Mouse (Mus musculus) forebrain, embryonic 15.5 days (tissue): ENCODE measurements around the gene Fam71e2. TPM values are rescaled to one million over a fixed set of nuclear protein-coding genes. Genes with fewer than 3 reads are reported as not detected.
"Not testable (repeated sequence)": the region's sequence is repeated elsewhere in the genome, so short reads cannot be mapped to it uniquely, and the experiment has no call there.

Source experiments
- ATAC-seq: fragments of 200-750 bp; cut with Nextera tagmentation; replicated peaks from 2 replicates; pipeline ENCODE4 v1.8.0; 2017; ENCODE audit warnings: mild to moderate bottlenecking, moderate TSS enrichment, moderate library complexity
- H3K27ac ChIP-seq: fragments of 300-500 bp; sonication (generic); replicated peaks from 2 replicates; pipeline ENCODE4 v1.5.1; 2015; ENCODE audit warnings: mild to moderate bottlenecking, inconsistent platforms
- H3K27me3 ChIP-seq: fragments of 300-500 bp; sonication (generic); 2 replicates; pipeline ENCODE4 v1.6.1; 2015; ENCODE audit warnings: inconsistent platforms
- H3K36me3 ChIP-seq: fragments of 300-500 bp; sonication (generic); 2 replicates; pipeline ENCODE4 v1.6.1; 2015; ENCODE audit warnings: mild to moderate bottlenecking, inconsistent platforms
- H3K4me1 ChIP-seq: fragments of 300-500 bp; sonication (generic); 2 replicates; pipeline ENCODE4 v1.6.1; 2015; ENCODE audit warnings: inconsistent platforms
- H3K4me2 ChIP-seq: fragments of 300-500 bp; sonication (generic); replicated peaks from 2 replicates; pipeline ENCODE4 v1.6.1; 2015; ENCODE audit warnings: mild to moderate bottlenecking, inconsistent platforms
- H3K4me3 ChIP-seq: fragments of 300-500 bp; sonication (generic); 2 replicates; pipeline ENCODE4 v1.5.1; 2015; ENCODE audit warnings: mild to moderate bottlenecking, inconsistent platforms
- H3K9ac ChIP-seq: fragments of 300-500 bp; sonication (generic); replicated peaks from 2 replicates; pipeline ENCODE4 v1.6.1; 2015; ENCODE audit warnings: mild to moderate bottlenecking, inconsistent platforms
- H3K9me3 ChIP-seq: fragments of 300-500 bp; sonication (generic); 2 replicates; pipeline ENCODE4 v1.6.1; 2016; ENCODE audit warnings: inconsistent platforms
- WGBS: fragments of 180-500 bp; shearing (Covaris S2); methylation state at CpG from one replicate; pipeline ENCODE4 v1.1.7; 2015; ENCODE audit warnings: mixed read lengths; 5-methylcytosine and 5-hydroxymethylcytosine counted together
- polyA plus RNA-seq: library from polyadenylated mRNA; unstranded; fragments of >200 nt; fragmentation: Nextera tagmentation; extraction: Ambion mirVana; gene quantifications from 2 replicates; pipeline ENCODE4 v1.2.1, GENCODE M21; 2015

Gene Fam71e2
- polyA plus RNA-seq, 1 experiment from 2014 or later, result not detected

DNA sequence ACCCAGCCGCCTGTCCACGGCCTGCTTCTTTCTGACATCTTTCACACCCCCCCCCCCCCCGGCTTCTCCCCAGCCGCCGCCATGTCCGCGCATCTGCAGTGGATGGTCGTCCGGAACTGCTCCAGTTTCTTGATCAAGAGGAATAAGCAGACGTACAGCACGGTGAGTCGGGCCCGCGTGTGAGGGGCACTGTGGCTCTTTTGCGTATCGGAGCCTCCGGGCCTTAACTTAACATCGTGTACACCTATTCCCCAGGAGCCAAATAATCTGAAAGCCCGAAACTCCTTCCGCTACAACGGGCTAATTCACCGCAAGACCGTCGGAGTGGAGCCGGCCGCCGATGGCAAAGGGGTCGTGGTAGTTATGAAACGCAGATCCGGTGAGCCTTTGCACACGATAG is 22.1 kb upstream of the Fam71e2 start:
- Histone ChIP-seq H3K9ac (peak overlapping the region; percentile 93), H3K4me3 (peak overlapping the region; percentile 92), H3K36me3 (peaks cover 37% of the 10 kb centered on the region), H3K4me1 (peaks cover 34% of the 10 kb centered on the region), H3K27ac (peak overlapping the region; percentile 89), H3K4me2 (peak overlapping the region; percentile 78)
- peak; percentile 18 for ATAC-seq
- WGBS, result under 1% methylated on average over 29 of the region's 31 CpGs
- H3K27me3 ChIP-seq, H3K9me3 ChIP-seq: not testable (repeated sequence)

DNA sequence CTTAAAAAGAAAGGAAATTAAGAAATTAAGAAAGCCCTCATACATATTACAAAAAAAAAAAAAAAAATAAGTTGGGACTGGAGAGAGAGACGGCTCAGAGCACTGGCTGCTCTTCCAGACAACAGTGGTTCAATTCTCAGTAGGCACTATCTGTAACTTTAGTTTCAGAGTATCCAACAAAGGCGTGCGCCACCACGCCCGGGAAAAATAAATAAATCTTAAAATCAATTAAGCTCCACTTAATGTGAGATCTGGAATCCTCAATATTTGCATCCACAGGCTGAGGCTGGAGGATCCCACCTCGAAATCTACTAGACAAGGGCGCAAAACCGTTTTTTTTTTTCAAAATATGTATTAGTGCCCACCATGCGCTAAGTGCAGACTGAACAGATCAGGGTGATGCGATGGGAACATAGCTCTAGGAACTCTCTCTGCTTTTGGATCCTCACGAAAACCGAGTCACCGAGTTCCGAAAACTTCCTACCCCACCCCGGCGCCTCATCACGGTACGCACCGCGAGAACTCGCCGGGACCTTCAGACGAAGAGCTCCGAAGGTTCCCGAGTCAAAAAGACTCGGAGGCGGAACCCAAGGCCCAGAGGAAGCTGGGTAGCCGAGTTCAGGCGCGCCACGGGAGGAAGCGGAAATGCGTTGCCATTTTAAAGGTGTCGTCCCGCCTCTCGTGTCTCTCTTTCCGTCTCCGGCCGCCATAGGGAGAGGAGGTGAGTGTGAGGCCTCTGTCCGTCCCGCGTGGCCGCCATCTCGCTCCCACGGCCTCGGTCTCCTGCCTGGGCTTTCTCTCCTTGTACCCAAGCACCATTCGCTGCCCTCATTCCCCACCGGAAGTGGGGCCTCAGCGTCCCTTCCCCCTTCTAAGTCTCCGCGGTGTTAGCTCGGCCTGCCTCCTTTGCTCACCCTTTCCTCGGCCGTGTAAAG is 21.4 kb upstream of the Fam71e2 start, which contains the start of gene Rpl28:
TSS of gene Rpl28 (plus strand) at position 597 of the 935 bp plus-strand sequence.
- Histone ChIP-seq H3K27ac (peak within 1 kb of the TSS; percentile 89), H3K4me1 (peaks cover 35% of the 10 kb centered on the region), H3K36me3 (peaks cover 34% of the 10 kb centered on the region), H3K9me3 (no peaks in the 10 kb centered on the region), H3K4me2 (peak within 1 kb of the TSS; percentile 78), H3K4me3 (peak within 1 kb of the TSS; percentile 92), H3K9ac (peak within 1 kb of the TSS; percentile 93), H3K27me3 (peaks cover 2% of the 10 kb centered on the region; the same call in 1 of the 2 replicates)
- ATAC-seq, result peak; percentile 92
- 1% methylated on average over 54 of the region's 54 CpGs for WGBS

DNA sequence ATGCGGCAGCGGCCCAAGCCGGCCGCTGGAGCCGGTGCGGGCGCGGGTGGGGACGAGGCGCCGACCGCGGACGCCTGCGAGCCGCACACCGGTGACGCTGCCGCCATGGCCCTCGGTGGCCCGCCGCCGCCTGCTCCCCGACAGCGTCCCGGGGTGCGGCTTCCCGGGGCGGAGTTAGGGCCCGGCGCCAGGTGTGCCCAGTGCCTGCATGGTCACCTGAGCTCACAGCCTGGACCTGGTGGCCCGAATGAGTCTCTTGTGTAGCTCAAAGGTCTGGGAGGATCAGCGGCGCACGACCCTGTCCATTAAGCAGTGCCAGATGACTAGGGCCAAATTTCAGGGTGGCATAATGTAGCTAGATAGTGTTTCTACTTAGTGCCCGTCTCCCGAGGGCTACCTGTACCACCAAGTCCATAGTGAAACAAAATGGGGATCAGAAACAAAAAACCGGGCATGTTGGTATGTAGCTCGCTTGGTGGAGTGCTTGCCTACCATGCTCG is 18.4 kb upstream of the Fam71e2 start, which contains the start of gene Tmem238:
TSS of gene Tmem238 (minus strand) at position 221 of the 500 bp plus-strand sequence.
- ATAC-seq, result no peak
- no peak within 1 kb of the TSS for H3K27ac ChIP-seq
- WGBS, result 10% methylated on average over 33 of the region's 40 CpGs

GRCm38 (mm10) chr7:4788499-4789435 is 17.7 kb upstream of the Fam71e2 start:
- Histone ChIP-seq H3K4me2 (peak overlapping the region; percentile 91), H3K36me3 (no peaks in the 10 kb centered on the region), H3K9me3 (no peaks in the 10 kb centered on the region), H3K4me1 (peaks cover 24% of the 10 kb centered on the region), H3K9ac (peak overlapping the region; percentile 71), H3K4me3 (peak overlapping the region; percentile 53), H3K27ac (no peak overlapping the region), H3K27me3 (peaks cover 4% of the 10 kb centered on the region; the same call in 1 of the 2 replicates)
- ATAC-seq, result peak; percentile 20; the same call in 1 of the 2 replicates
- WGBS, result under 1% methylated on average over 64 of the region's 64 CpGs

More for the DNA sequence above, 18.4 kb upstream of the Fam71e2 start, which contains the start of gene Tmem238:
- Histone ChIP-seq H3K9ac (peak within 1 kb of the TSS; percentile 71), H3K4me3 (peak within 1 kb of the TSS; percentile 53), H3K9me3 (no peaks in the 10 kb centered on the region), H3K27me3 (peaks cover 4% of the 10 kb centered on the region; the same call in 1 of the 2 replicates), H3K36me3 (peaks cover 5% of the 10 kb centered on the region), H3K4me1 (peaks cover 31% of the 10 kb centered on the region), H3K4me2 (peak within 1 kb of the TSS; percentile 91)

- Histone ChIP-seq H3K36me3 (no peaks in the 10 kb centered on the region), H3K9ac (no peak overlapping the region), H3K4me3 (no peak overlapping the region), H3K9me3 (no peaks in the 10 kb centered on the region), H3K4me2 (no peak overlapping the region), H3K27ac (no peak overlapping the region), H3K27me3 (peaks cover 21% of the 10 kb centered on the region), H3K4me1 (peaks cover 6% of the 10 kb centered on the region)
- WGBS, result 86% methylated on average over 14 of the region's 14 CpGs
- ATAC-seq, result no peak
Observed at GRCm38 (mm10) chr7:4783667-4784268, 12.7 kb upstream of the Fam71e2 start.

DNA sequence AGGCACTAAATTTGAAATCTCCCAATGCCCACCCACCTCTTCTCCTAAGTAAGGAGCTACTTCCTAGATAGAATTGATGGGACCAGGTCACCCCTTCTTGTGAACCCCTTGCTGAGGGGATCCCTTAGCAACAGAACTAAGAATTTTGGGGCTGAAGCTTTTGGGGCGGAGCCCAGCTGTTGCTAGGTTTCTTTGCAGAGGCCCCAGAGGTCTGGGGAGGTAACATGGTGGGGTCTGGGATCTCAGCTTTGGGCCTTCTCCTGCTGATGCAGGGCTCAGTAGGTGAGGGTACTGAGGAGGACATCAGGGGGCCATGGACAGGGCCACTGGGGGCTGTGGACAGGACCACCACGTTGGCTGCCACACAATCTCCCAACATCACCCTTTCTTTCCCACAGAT is 11.7 kb upstream of the Fam71e2 start, which contains the start of the genes Il11 and Tmem190:
TSS of gene Il11 (minus strand) at position 101 of the 400 bp plus-strand sequence.
TSS of gene Tmem190 (plus strand) at position 179 of the 400 bp plus-strand sequence.
- H3K4me3 ChIP-seq, result no peak within 1 kb of the TSS
- no peaks in the 10 kb centered on the region for H3K9me3 ChIP-seq
- no peak within 1 kb of the TSS for H3K9ac ChIP-seq
- no peaks in the 10 kb centered on the region for H3K4me1 ChIP-seq
- H3K27me3 ChIP-seq, result peaks cover 31% of the 10 kb centered on the region
- no peak within 1 kb of the TSS for H3K4me2 ChIP-seq
- no peaks in the 10 kb centered on the region for H3K36me3 ChIP-seq
- ATAC-seq, result no peak
- no peak within 1 kb of the TSS for H3K27ac ChIP-seq
- 73% methylated on average over 2 of the region's 2 CpGs for WGBS

- peaks cover 33% of the 10 kb centered on the region for H3K27me3 ChIP-seq
- 57% methylated on average over 3 of the region's 3 CpGs for WGBS
Observed at GRCm38 (mm10) chr7:4782130-4782529, 11.0 kb upstream of the Fam71e2 start.

DNA sequence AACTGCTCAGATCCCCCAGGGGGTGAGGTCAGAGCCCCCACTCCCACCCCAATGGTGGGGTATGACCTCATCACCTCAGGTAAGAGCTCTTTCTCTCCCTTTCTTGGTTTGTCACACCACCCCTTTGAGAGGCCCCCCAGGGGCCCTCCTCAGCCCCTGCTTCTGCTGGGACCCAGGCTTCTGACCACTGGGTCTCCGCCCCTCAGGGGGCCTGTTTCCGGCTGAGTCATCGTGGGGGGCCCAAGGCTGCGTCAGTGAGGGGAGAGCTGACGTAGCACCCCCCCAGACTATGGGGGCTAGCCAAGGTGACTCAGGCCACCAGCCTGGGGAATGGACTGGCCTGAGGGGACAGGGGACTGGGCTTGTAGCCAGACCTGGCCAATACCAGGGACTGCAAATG is 8.8 kb upstream of the Fam71e2 start:
- no peaks in the 10 kb centered on the region for H3K36me3 ChIP-seq
- ATAC-seq, result no peak
- H3K4me3 ChIP-seq, result no peak overlapping the region
- no peak overlapping the region for H3K4me2 ChIP-seq
- H3K27me3 ChIP-seq, result peaks cover 55% of the 10 kb centered on the region
- 40% methylated on average over 5 of the region's 5 CpGs for WGBS
- H3K9ac ChIP-seq, result no peak overlapping the region
- H3K4me1 ChIP-seq, result peaks cover 9% of the 10 kb centered on the region
- H3K27ac ChIP-seq, result no peak overlapping the region
- H3K9me3 ChIP-seq, result no peaks in the 10 kb centered on the region

More at GRCm38 (mm10) chr7:4782130-4782529, 11.0 kb upstream of the Fam71e2 start:
- Histone ChIP-seq H3K9ac (no peak overlapping the region), H3K4me3 (no peak overlapping the region), H3K36me3 (no peaks in the 10 kb centered on the region), H3K9me3 (no peaks in the 10 kb centered on the region), H3K4me2 (no peak overlapping the region), H3K27ac (no peak overlapping the region), H3K4me1 (peaks cover 4% of the 10 kb centered on the region)
- ATAC-seq, result no peak

GRCm38 (mm10) chr7:4777851-4778637 is 6.9 kb upstream of the Fam71e2 start:
- Histone ChIP-seq H3K4me3 (no peak overlapping the region), H3K4me1 (peaks cover 9% of the 10 kb centered on the region), H3K4me2 (no peak overlapping the region), H3K9ac (no peak overlapping the region), H3K36me3 (no peaks in the 10 kb centered on the region), H3K27me3 (peaks cover 65% of the 10 kb centered on the region), H3K27ac (no peak overlapping the region), H3K9me3 (no peaks in the 10 kb centered on the region)
- ATAC-seq, result no peak; the same call in 1 of the 2 replicates
- 3% methylated on average over 16 of the region's 20 CpGs for WGBS
